Mouse (Mus musculus) intestine, embryonic 14.5 days (tissue): ENCODE measurements around the gene Ptbp3. TPM values are rescaled to one million over a fixed set of nuclear protein-coding genes. Genes with fewer than 3 reads are reported as not detected.

ENCODE experiments used
- ATAC-seq: fragments of 200-750 bp; cut with Nextera tagmentation; replicated peaks from 2 replicates; pipeline ENCODE4 v1.8.0; 2017; ENCODE audit warnings: low read depth, moderate number of reproducible peaks, moderate TSS enrichment, moderate library complexity; ENCODE audit not compliant: low FRiP score, low TSS enrichment
- DNase-seq: peaks from one replicate; pipeline ENCODE4 v3.0.0-alpha.2; 2018; ENCODE audit warnings: low spot score
- H3K27ac ChIP-seq: fragments of 300-500 bp; sonication (generic); 2 replicates; pipeline ENCODE4 v1.5.1; 2014; ENCODE audit warnings: low read depth, mild to moderate bottlenecking, control low read depth
- H3K27me3 ChIP-seq: fragments of 300-500 bp; sonication (generic); replicated peaks from 2 replicates; pipeline ENCODE4 v1.6.1; 2014; ENCODE audit warnings: low read length, control low read depth; ENCODE audit not compliant: control insufficient read depth, insufficient read depth
- H3K36me3 ChIP-seq: fragments of 300-500 bp; sonication (generic); 2 replicates; pipeline ENCODE4 v1.6.1; 2014; ENCODE audit warnings: low read length, control low read depth; ENCODE audit not compliant: control insufficient read depth, insufficient read depth
- H3K4me1 ChIP-seq: fragments of 300-500 bp; sonication (generic); replicated peaks from 2 replicates; pipeline ENCODE4 v1.6.1; 2014; ENCODE audit warnings: low read length, control low read depth, mixed read lengths; ENCODE audit not compliant: control insufficient read depth, insufficient read depth
- H3K4me2 ChIP-seq: fragments of 300-500 bp; sonication (generic); 2 replicates; pipeline ENCODE4 v1.6.1; 2014; ENCODE audit warnings: low read length
- H3K4me3 ChIP-seq: fragments of 300-500 bp; sonication (generic); 2 replicates; pipeline ENCODE4 v1.5.1; 2014; ENCODE audit warnings: low read depth, low read length, control low read depth, mixed read lengths
- H3K9ac ChIP-seq: fragments of 300-500 bp; sonication (generic); 2 replicates; pipeline ENCODE4 v1.6.1; 2014; ENCODE audit warnings: mild to moderate bottlenecking, low read length
- H3K9me3 ChIP-seq: fragments of 300-500 bp; sonication (generic); 2 replicates; pipeline ENCODE4 v1.6.1; 2016; ENCODE audit warnings: low read length, control low read depth; ENCODE audit not compliant: control insufficient read depth
- WGBS: fragments of 180-500 bp; shearing (Covaris S2); extraction: QIAGEN DNeasy Blood & Tissue Kit; methylation state at CpG from one replicate; pipeline ENCODE4 v1.1.7; 2014; 5-methylcytosine and 5-hydroxymethylcytosine counted together
- polyA plus RNA-seq: library from polyadenylated mRNA; unstranded; fragments of >200 nt; fragmentation: Nextera tagmentation; extraction: Ambion mirVana; gene quantifications from 2 replicates; pipeline ENCODE4 v1.2.1, GENCODE M21; 2014

The Ptbp3 gene
- polyA plus RNA-seq, 1 experiment from 2014 or later, result 73.7 TPM

GRCm38 (mm10) chr4:59548011-59548559 lies 1.1 kb downstream of the Ptbp3 start:
- DNase-seq, result no peak
- H3K27ac ChIP-seq, result peak overlapping the region; percentile 96
- H3K36me3 ChIP-seq, result no peaks in the 10 kb centered on the region
- H3K9ac ChIP-seq, result peak overlapping the region; percentile 94
- no peak for ATAC-seq
- peaks cover 16% of the 10 kb centered on the region for H3K4me1 ChIP-seq
- H3K27me3 ChIP-seq, result no peaks in the 10 kb centered on the region
- WGBS, result 3% methylated on average over 18 of the region's 18 CpGs
- peak overlapping the region; percentile 94 for H3K4me2 ChIP-seq
- peak overlapping the region; percentile 88 for H3K4me3 ChIP-seq
- no peaks in the 10 kb centered on the region for H3K9me3 ChIP-seq

- Histone ChIP-seq H3K36me3 (no peaks in the 10 kb centered on the region), H3K27ac (no peak overlapping the region), H3K9me3 (no peaks in the 10 kb centered on the region), H3K4me3 (peak overlapping the region; percentile 88), H3K27me3 (no peaks in the 10 kb centered on the region), H3K9ac (peak overlapping the region; percentile 94), H3K4me1 (peaks cover 16% of the 10 kb centered on the region), H3K4me2 (peak overlapping the region; percentile 94)
- WGBS, result 18% methylated on average over 11 of the region's 11 CpGs
- DNase-seq, result peak; percentile 56
- no peak for ATAC-seq
These were observed 1.9 kb downstream of the Ptbp3 start for GRCm38 (mm10) chr4:59547136-59547889.

GRCm38 (mm10) chr4:59546285-59547071 lies 2.7 kb downstream of the Ptbp3 start:
- no peak for ATAC-seq
- no peak for DNase-seq
- H3K4me2 ChIP-seq, result peak overlapping the region; percentile 94
- WGBS, result 51% methylated on average over 7 of the region's 7 CpGs
- no peaks in the 10 kb centered on the region for H3K27me3 ChIP-seq
- no peak overlapping the region for H3K9ac ChIP-seq
- no peaks in the 10 kb centered on the region for H3K36me3 ChIP-seq
- H3K4me3 ChIP-seq, result peak overlapping the region; percentile 88; the same call in 1 of the 2 replicates
- no peak overlapping the region for H3K27ac ChIP-seq
- H3K9me3 ChIP-seq, result no peaks in the 10 kb centered on the region
- peaks cover 16% of the 10 kb centered on the region for H3K4me1 ChIP-seq

- WGBS, result 60% methylated on average over 2 of the region's 2 CpGs
- no peaks in the 10 kb centered on the region for H3K9me3 ChIP-seq
- no peaks in the 10 kb centered on the region for H3K36me3 ChIP-seq
- ATAC-seq (no peak), DNase-seq (no peak)
- H3K9ac ChIP-seq, result no peak overlapping the region
- H3K4me1 ChIP-seq, result peaks cover 13% of the 10 kb centered on the region
- H3K4me2 ChIP-seq, result no peak overlapping the region
- H3K27ac ChIP-seq, result no peak overlapping the region
- no peak overlapping the region for H3K4me3 ChIP-seq
- H3K27me3 ChIP-seq, result no peaks in the 10 kb centered on the region
These were observed 4.5 kb downstream of the Ptbp3 start for GRCm38 (mm10) chr4:59544654-59545053.

- DNase-seq, result no peak
- no peak overlapping the region for H3K27ac ChIP-seq
- H3K27me3 ChIP-seq, result no peaks in the 10 kb centered on the region
- no peak overlapping the region for H3K4me3 ChIP-seq
- no peak overlapping the region for H3K9ac ChIP-seq
- H3K4me2 ChIP-seq, result no peak overlapping the region
- ATAC-seq, result no peak
- H3K4me1 ChIP-seq, result peaks cover 13% of the 10 kb centered on the region
- no peaks in the 10 kb centered on the region for H3K36me3 ChIP-seq
- no peaks in the 10 kb centered on the region for H3K9me3 ChIP-seq
These were observed 6.2 kb downstream of the Ptbp3 start for GRCm38 (mm10) chr4:59543006-59543405.

GRCm38 (mm10) chr4:59536281-59536680 lies 12.9 kb downstream of the Ptbp3 start:
- DNase-seq (no peak), ATAC-seq (no peak)
- Histone ChIP-seq H3K27me3 (no peaks in the 10 kb centered on the region), H3K36me3 (no peaks in the 10 kb centered on the region), H3K4me3 (no peak overlapping the region), H3K4me1 (0 out of 2 replicates have a peak, but pooled peaks cover 6% of the 10 kb centered on the region), H3K9me3 (no peaks in the 10 kb centered on the region), H3K9ac (no peak overlapping the region), H3K27ac (no peak overlapping the region), H3K4me2 (no peak overlapping the region)
- WGBS, result 89% methylated on average over 1 of the region's 1 CpGs

- DNase-seq (no peak), ATAC-seq (no peak)
- Histone ChIP-seq H3K4me3 (no peak overlapping the region), H3K4me1 (0 out of 2 replicates have a peak, but pooled peaks cover 6% of the 10 kb centered on the region), H3K27ac (no peak overlapping the region), H3K4me2 (no peak overlapping the region), H3K9ac (no peak overlapping the region), H3K36me3 (no peaks in the 10 kb centered on the region), H3K9me3 (no peaks in the 10 kb centered on the region), H3K27me3 (no peaks in the 10 kb centered on the region)
These were observed 13.5 kb downstream of the Ptbp3 start for GRCm38 (mm10) chr4:59535624-59536023.

GRCm38 (mm10) chr4:59533268-59533667 lies 15.9 kb downstream of the Ptbp3 start:
- Histone ChIP-seq H3K9me3 (no peaks in the 10 kb centered on the region), H3K9ac (no peak overlapping the region), H3K36me3 (no peaks in the 10 kb centered on the region), H3K27ac (no peak overlapping the region), H3K4me2 (no peak overlapping the region), H3K27me3 (no peaks in the 10 kb centered on the region), H3K4me1 (peaks cover 9% of the 10 kb centered on the region; the same call in 1 of the 2 replicates), H3K4me3 (no peak overlapping the region)
- no peak for ATAC-seq
- no peak for DNase-seq
- 74% methylated on average over 2 of the region's 2 CpGs for WGBS
